Mouse (Mus musculus) hindbrain, postnatal 0 days (tissue): ENCODE measurements around the gene Rara. TPM values are rescaled to one million over a fixed set of nuclear protein-coding genes. Genes with fewer than 3 reads are reported as not detected.

Experiments
- ATAC-seq: fragments of 200-750 bp; cut with Nextera tagmentation; 2 replicates; pipeline ENCODE4 v1.8.0; 2017; ENCODE audit warnings: mild to moderate bottlenecking, moderate TSS enrichment, moderate library complexity
- DNase-seq: peaks from one replicate; pipeline ENCODE4 v3.0.0-alpha.2; 2015; ENCODE audit warnings: low spot score
- H3K27ac ChIP-seq: fragments of 300-500 bp; sonication (generic); 2 replicates; pipeline ENCODE4 v1.5.1; 2014; ENCODE audit warnings: mild to moderate bottlenecking
- H3K27me3 ChIP-seq: fragments of 300-500 bp; sonication (generic); 2 replicates; pipeline ENCODE4 v1.6.1; 2014; ENCODE audit warnings: low read length, mixed read lengths; ENCODE audit not compliant: insufficient read depth
- H3K36me3 ChIP-seq: fragments of 300-500 bp; sonication (generic); 2 replicates; pipeline ENCODE4 v1.6.1; 2014; ENCODE audit warnings: low read length, mixed read lengths; ENCODE audit not compliant: insufficient read depth
- H3K4me1 ChIP-seq: fragments of 300-500 bp; sonication (generic); 2 replicates; pipeline ENCODE4 v1.6.1; 2014; ENCODE audit warnings: antibody characterized with exemption, low read length, mixed read lengths; ENCODE audit not compliant: insufficient read depth
- H3K4me2 ChIP-seq: fragments of 300-500 bp; sonication (generic); 2 replicates; pipeline ENCODE4 v1.6.1; 2014; ENCODE audit warnings: low read depth, mild to moderate bottlenecking, low read length, moderate library complexity, mixed read lengths
- H3K4me3 ChIP-seq: fragments of 300-500 bp; sonication (generic); 2 replicates; pipeline ENCODE4 v1.5.1; 2014; ENCODE audit warnings: low read length
- H3K9ac ChIP-seq: fragments of 300-500 bp; sonication (generic); replicated peaks from 2 replicates; pipeline ENCODE4 v1.6.1; 2014; ENCODE audit warnings: mild to moderate bottlenecking, low read length, moderate library complexity, mixed read lengths
- H3K9me3 ChIP-seq: fragments of 300-500 bp; sonication (generic); 2 replicates; pipeline ENCODE4 v1.6.1; 2016; ENCODE audit warnings: low read length, mixed read lengths
- CTCF ChIP-seq: IDR thresholded peaks from 2 replicates; pipeline ENCODE4 v1.5.1; 2016; ENCODE audit warnings: antibody characterized with exemption, control low read depth, low read depth
- WGBS: fragments of 180-500 bp; shearing (Covaris S2); extraction: QIAGEN DNeasy Blood & Tissue Kit; methylation state at CpG from one replicate; pipeline ENCODE4 v1.1.7; 2014; 5-methylcytosine and 5-hydroxymethylcytosine counted together
- polyA plus RNA-seq: library from polyadenylated mRNA; unstranded; fragments of >200 nt; fragmentation: Nextera tagmentation; extraction: Ambion mirVana; gene quantifications from 2 replicates; pipeline ENCODE4 v1.2.1, GENCODE M21; 2015
- total RNA-seq: library from RNA; depleted of rRNA; stranded (reverse); fragments of >200 nt; gene quantifications from 2 replicates; pipeline ENCODE4 v1.2.3, GENCODE M21; 2014

The Rara gene
- total and polyA plus RNA-seq, 2 experiments from 2014 or later = 9.5 to 19.2 TPM

GRCm38 (mm10) chr11:98990866-98991265 is 63.2 kb downstream of the Rara start:
- DNase-seq (no peak), ATAC-seq (no peak)
- Histone ChIP-seq H3K4me1 (no peaks in the 10 kb centered on the region), H3K27me3 (no peaks in the 10 kb centered on the region), H3K4me2 (no peak overlapping the region), H3K27ac (no peak overlapping the region), H3K36me3 (no peaks in the 10 kb centered on the region), H3K9me3 (no peaks in the 10 kb centered on the region), H3K4me3 (no peak overlapping the region), H3K9ac (no peak overlapping the region)
- TF ChIP-seq CTCF = no peak
- WGBS = 78% methylated on average over 6 of the region's 6 CpGs

- H3K27ac ChIP-seq = no peak overlapping the region
- ATAC-seq (no peak), DNase-seq (no peak)
- no peaks in the 10 kb centered on the region for H3K36me3 ChIP-seq
- no peak overlapping the region for H3K4me2 ChIP-seq
- H3K4me1 ChIP-seq = no peaks in the 10 kb centered on the region
- H3K4me3 ChIP-seq = no peak overlapping the region
- TF ChIP-seq CTCF = no peak
- no peaks in the 10 kb centered on the region for H3K27me3 ChIP-seq
- no peaks in the 10 kb centered on the region for H3K9me3 ChIP-seq
- WGBS = 93% methylated on average over 7 of the region's 7 CpGs
- H3K9ac ChIP-seq = no peak overlapping the region
Measured at GRCm38 (mm10) chr11:98995987-98996386, 68.4 kb downstream of the Rara start.

GRCm38 (mm10) chr11:98997659-98998058 is 70.0 kb downstream of the Rara start:
- Histone ChIP-seq H3K4me2 (no peak overlapping the region), H3K9ac (no peak overlapping the region), H3K4me1 (no peaks in the 10 kb centered on the region), H3K9me3 (no peaks in the 10 kb centered on the region), H3K27ac (no peak overlapping the region), H3K36me3 (no peaks in the 10 kb centered on the region), H3K27me3 (no peaks in the 10 kb centered on the region), H3K4me3 (no peak overlapping the region)
- ATAC-seq = no peak
- DNase-seq = no peak
- WGBS = 95% methylated on average over 4 of the region's 4 CpGs
- no peak for TF ChIP-seq CTCF

GRCm38 (mm10) chr11:98998776-98999175 is 71.2 kb downstream of the Rara start:
- Histone ChIP-seq H3K4me2 (no peak overlapping the region), H3K27ac (no peak overlapping the region), H3K9ac (no peak overlapping the region), H3K9me3 (no peaks in the 10 kb centered on the region), H3K36me3 (no peaks in the 10 kb centered on the region), H3K27me3 (no peaks in the 10 kb centered on the region), H3K4me3 (no peak overlapping the region), H3K4me1 (no peaks in the 10 kb centered on the region)
- ATAC-seq = no peak
- peak; percentile 29; the same call in 1 of the 2 replicates for TF ChIP-seq CTCF
- no peak for DNase-seq

- H3K27ac ChIP-seq = no peak overlapping the region
- H3K9ac ChIP-seq = no peak overlapping the region
- TF ChIP-seq CTCF = no peak
- no peak overlapping the region for H3K4me2 ChIP-seq
- H3K27me3 ChIP-seq = no peaks in the 10 kb centered on the region
- DNase-seq (no peak), ATAC-seq (no peak)
- no peaks in the 10 kb centered on the region for H3K36me3 ChIP-seq
- 87% methylated on average over 11 of the region's 11 CpGs for WGBS
- H3K4me1 ChIP-seq = no peaks in the 10 kb centered on the region
- H3K4me3 ChIP-seq = no peak overlapping the region
- no peaks in the 10 kb centered on the region for H3K9me3 ChIP-seq
Measured at GRCm38 (mm10) chr11:98999243-98999642, 71.6 kb downstream of the Rara start.

GRCm38 (mm10) chr11:99006788-99007187 is 79.2 kb downstream of the Rara start:
- no peak overlapping the region for H3K4me2 ChIP-seq
- H3K9me3 ChIP-seq = no peaks in the 10 kb centered on the region
- no peak for TF ChIP-seq CTCF
- ATAC-seq (no peak), DNase-seq (no peak)
- 88% methylated on average over 9 of the region's 9 CpGs for WGBS
- H3K4me3 ChIP-seq = no peak overlapping the region
- no peaks in the 10 kb centered on the region for H3K27me3 ChIP-seq
- H3K27ac ChIP-seq = no peak overlapping the region
- H3K36me3 ChIP-seq = no peaks in the 10 kb centered on the region
- H3K9ac ChIP-seq = no peak overlapping the region
- no peaks in the 10 kb centered on the region for H3K4me1 ChIP-seq

GRCm38 (mm10) chr11:99010124-99010523 is 82.5 kb downstream of the Rara start:
- Histone ChIP-seq H3K27me3 (no peaks in the 10 kb centered on the region), H3K27ac (no peak overlapping the region), H3K4me1 (no peaks in the 10 kb centered on the region), H3K9me3 (no peaks in the 10 kb centered on the region), H3K36me3 (no peaks in the 10 kb centered on the region), H3K9ac (no peak overlapping the region), H3K4me3 (no peak overlapping the region), H3K4me2 (no peak overlapping the region)
- TF ChIP-seq CTCF = no peak
- no peak for ATAC-seq
- DNase-seq = no peak
- 90% methylated on average over 4 of the region's 4 CpGs for WGBS

GRCm38 (mm10) chr11:99010706-99011105 is 83.1 kb downstream of the Rara start:
- no peaks in the 10 kb centered on the region for H3K4me1 ChIP-seq
- no peaks in the 10 kb centered on the region for H3K36me3 ChIP-seq
- no peak for DNase-seq
- no peak overlapping the region for H3K4me3 ChIP-seq
- no peaks in the 10 kb centered on the region for H3K27me3 ChIP-seq
- no peak for ATAC-seq
- WGBS = 96% methylated on average over 5 of the region's 5 CpGs
- H3K9ac ChIP-seq = no peak overlapping the region
- H3K4me2 ChIP-seq = no peak overlapping the region
- H3K9me3 ChIP-seq = no peaks in the 10 kb centered on the region
- H3K27ac ChIP-seq = no peak overlapping the region
- TF ChIP-seq CTCF = no peak
